Mouse (Mus musculus): ENCODE measurements around the gene Rmnd1.

DNA sequence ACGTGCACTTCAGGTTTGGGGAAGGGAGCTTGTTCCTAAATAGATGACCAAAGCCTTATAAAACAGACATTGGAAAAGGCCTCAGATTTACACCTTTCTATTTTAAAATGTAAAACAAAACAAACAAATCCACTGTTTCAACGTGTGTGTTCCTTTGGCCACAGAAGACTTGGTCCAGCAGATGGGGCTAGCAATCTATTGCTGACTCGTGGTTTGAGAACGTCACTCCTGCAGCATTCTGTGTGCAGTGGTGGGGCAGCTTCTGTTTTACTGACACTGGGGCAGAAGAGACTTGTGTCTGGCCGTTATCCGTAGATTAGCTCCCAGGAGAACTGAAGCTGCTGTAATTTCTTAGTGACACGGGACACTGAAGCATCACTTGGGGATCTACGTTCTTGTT lies 6.9 kb downstream of the Rmnd1 start:
- TF ChIP-seq CTCF (IDR thresholded peaks at IDR 0.05; ENCODE audit: extremely low read depth, insufficient read depth, low read length), result peak; percentile 31; the same call in 1 of the 2 replicates
- no peak for TF ChIP-seq POLR2A (IDR thresholded peaks at IDR 0.05; ENCODE audit: extremely low read depth, insufficient read depth, low read length)
